Mouse (Mus musculus) kidney, postnatal 36 days (tissue): ENCODE measurements around the gene Zbtb40.

Experiments
- DNase-seq, 2 experiments: peaks; one replicate each; pipeline ENCODE4 v3.0.0; 2021 to 2022; ENCODE audit warnings: mixed read lengths in 2 of 2

Zbtb40 gene

GRCm38 (mm10) chr4:137032456-137032855 lies 16.1 kb downstream of the Zbtb40 start:
- DNase-seq: peak; percentile 40 to 53

DNA sequence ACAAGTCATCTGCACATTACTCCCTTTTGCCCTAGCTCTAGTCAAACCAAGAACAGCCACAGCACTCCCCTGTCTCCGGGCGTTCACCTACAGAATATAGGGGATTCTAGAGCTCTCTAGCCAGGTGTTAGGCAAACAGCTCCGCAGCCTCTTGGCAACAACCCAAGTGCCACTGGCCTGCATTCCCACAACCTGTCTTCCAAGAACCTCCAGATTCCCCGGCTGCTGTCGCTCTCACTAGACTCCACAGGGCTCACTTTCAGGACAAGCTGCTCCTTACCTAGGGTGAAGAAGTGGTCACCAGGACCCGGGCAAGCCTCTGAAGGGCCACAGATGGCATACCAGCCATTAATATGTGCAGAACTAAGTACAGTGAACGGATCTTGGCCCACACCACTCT lies 17.3 kb downstream of the Zbtb40 start:
- peak in 1 of 2 experiments; percentile 49 for DNase-seq

DNA sequence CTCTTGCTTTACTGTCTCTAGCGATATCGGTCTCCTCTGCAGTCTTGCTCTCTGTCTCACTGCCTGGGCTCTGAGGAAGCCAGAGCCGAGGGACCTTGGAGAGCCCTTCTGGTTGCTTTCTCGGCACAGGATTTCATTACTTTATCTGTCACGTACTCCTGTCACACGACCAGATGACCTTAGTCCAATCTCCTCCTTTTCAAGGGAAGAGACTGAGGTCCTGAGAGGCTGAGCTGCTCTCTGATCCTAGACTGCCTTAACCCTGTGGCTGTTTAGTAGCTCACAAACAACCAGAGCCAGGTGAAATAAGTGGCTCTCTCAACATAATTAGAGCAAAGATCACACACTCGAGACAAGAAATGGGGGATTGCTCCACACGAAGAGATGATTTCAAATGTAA lies 19.3 kb downstream of the Zbtb40 start:
- peak; percentile 24 to 31 for DNase-seq

GRCm38 (mm10) chr4:137027051-137027450 lies 21.6 kb downstream of the Zbtb40 start:
- DNase-seq: no peak

GRCm38 (mm10) chr4:137025570-137025969 lies 23.0 kb downstream of the Zbtb40 start:
- DNase-seq: peak; percentile 16 to 29

DNA sequence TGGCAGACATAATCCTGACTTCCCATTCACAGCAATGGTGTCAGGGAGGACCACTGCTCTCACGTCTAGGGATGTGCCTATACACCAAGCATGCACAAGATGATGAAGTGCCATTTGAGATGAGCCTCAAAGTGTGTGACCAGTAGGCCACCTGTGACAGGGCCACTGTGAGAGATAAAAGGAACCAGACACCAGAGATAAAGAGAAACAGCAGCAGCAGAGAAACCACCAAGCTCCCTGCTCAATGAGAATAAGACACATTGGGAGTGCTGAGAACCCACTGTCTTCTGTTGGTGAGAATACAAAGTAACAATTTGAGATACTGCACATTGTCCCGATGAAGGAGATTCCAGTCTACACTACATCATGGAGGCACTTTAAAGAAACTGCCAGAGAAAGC lies 23.5 kb downstream of the Zbtb40 start:
- DNase-seq: no peak

DNA sequence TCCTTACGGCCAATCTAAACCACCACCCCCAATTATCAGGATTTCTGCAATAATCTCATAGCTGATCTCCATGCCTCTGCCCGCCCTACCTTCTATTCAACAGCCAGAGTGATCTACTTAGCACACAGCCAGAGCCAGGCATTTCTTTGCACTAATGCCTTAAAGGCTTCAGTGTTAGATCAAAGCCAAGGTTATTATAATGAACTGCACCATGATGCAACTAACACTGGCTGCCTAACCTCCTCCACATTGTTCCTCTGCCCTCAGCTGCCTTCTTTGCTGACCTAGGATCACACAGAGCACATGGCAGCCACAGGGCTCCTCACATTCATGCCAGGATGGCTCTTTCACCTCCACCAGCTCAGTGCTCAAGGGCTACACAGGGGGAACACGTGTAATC lies 28.5 kb downstream of the Zbtb40 start:
- DNase-seq: no peak

- no peak for DNase-seq
Measured at GRCm38 (mm10) chr4:137015934-137016333, 32.7 kb downstream of the Zbtb40 start.

- no peak for DNase-seq
Measured at GRCm38 (mm10) chr4:137015476-137015856, 33.1 kb downstream of the Zbtb40 start.

GRCm38 (mm10) chr4:137014654-137015475 lies 33.7 kb downstream of the Zbtb40 start:
- DNase-seq: no peak

GRCm38 (mm10) chr4:137014124-137014523 lies 34.5 kb downstream of the Zbtb40 start:
- DNase-seq: no peak

DNA sequence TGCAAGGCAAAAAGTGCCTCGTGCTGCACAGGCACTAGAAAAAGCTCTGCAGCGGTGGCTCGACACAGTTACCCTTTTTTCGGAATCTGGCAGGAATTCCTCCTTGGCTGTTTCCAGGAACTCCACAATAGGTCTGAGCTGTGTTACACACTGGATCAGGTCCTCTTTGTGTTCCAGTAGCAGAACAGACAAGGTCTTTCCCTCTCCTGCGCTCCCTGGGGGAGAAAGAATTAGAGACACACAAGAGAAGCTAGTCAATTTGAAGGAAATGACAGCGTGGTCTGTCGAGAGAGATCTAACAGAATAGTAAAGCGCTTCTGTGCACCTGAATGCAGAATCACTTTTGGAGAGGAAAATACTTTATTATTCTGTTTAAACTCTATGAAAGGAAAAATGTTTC lies 41.6 kb downstream of the Zbtb40 start:
- no peak for DNase-seq

DNA sequence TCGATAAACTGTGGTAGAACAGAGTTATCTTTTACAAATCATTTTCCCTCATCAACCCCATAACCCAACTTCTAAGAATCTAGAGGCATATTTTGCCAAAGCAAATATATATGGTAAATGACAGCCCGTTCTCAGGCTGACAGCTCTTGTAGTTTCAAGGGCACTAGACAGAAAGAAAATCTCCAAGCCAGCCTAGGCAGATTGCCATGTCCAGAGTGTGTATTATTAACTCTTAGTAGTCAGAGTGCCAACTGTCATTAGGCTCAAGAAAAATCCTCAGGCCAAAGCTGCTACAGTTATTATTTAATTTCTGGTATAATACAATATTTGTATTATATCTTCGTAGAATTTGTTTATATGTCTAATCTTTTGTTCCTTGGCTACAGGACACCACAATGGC lies 46.8 kb downstream of the Zbtb40 start:
- DNase-seq: peak; percentile 50 to 68

DNA sequence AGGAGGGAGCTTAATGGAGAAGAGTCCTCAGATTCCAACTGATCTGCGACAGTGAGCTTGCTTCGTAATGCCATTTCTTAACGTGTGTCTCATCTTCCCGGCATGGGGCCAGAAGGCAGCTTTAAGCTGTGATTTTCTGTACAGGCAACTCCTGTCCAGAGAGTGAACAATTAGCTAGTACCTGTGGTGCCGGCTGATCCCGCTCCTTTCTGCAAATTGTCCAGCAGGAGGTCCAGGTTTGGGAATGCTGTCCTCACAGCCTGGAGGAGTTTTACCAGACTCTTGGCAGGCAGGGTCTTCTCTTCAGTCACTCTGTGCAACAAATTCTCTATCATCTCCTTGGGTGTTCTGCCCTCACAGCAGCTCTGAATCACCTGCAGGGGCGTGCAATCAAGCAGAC lies 47.6 kb downstream of the Zbtb40 start:
- DNase-seq: no peak

- no peak for DNase-seq
Measured at GRCm38 (mm10) chr4:136998371-136998770, 50.2 kb downstream of the Zbtb40 start.

DNA sequence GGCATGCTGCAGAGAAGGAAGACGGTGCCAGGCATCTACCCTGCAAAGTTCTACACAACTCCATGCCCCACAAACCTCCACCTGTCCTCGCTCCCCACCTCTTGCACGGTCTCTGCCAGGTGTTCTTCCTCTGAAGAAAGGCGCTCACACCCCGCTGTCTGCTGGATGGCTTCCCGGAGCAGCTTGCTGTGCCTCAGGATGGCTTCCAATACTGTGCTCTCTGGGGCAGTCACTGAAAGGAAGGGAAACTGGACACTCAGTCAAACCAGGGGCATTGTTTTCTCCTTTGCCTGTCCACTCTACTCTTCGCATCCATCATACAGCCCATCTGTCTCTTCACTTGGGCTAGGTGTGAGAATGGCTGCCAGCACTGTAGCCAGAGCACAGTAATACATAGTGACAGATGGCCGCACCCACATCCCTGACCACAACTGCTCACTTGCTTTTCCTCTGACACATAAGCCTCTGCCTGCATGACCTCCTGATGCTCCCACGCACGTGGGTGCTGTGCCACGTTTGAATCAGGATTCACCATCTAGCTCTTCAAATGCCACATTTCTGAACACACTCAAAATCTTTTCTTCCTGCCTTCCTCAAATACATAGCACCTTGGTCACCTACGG lies 50.8 kb downstream of the Zbtb40 start:
- no peak for DNase-seq

GRCm38 (mm10) chr4:136996933-136997332 lies 51.7 kb downstream of the Zbtb40 start:
- no peak for DNase-seq

GRCm38 (mm10) chr4:136995361-136995760 lies 53.2 kb downstream of the Zbtb40 start:
- no peak for DNase-seq

DNA sequence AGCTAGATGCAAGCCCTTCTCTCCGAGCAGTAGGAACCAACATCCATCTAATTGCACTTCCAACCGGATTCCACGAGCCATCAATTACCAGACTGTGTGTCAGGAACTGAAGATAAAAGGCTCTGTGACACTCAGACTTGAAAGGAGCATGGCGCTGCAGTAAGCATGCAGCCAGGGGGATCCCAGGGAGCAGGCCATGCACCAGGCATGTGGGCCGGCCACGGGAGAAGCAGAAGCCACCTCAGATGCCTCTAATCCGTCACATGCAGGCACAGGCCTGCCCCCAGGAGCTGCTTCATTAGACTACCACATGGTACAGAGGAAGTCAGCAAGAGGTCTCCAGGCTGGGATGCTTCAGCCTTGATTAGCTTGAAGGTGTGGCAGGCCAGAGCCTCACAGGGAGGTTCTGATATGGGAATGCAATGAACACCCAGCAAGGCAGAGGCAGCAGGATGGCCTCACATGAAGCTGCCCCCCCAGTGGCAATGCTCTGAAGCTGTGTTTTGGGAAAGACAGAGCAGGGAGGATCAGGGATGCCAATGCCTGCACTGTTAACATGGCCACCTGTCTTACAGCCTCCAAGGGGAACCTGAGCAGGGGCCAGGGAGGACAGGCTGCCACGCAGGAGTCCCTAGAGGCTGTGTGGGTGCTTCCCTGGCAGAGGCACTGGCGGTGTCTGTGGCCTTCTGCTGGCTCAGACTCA lies 66.5 kb downstream of the Zbtb40 start:
- DNase-seq: no peak

- peak; percentile 84 to 89 for DNase-seq
Measured at GRCm38 (mm10) chr4:136981347-136981746, 67.3 kb downstream of the Zbtb40 start.

- DNase-seq: peak in 1 of 2 experiments; percentile 28
Measured at GRCm38 (mm10) chr4:136980921-136981320, 67.7 kb downstream of the Zbtb40 start.

- no peak for DNase-seq
Measured at GRCm38 (mm10) chr4:136977244-136977643, 71.4 kb downstream of the Zbtb40 start.

DNA sequence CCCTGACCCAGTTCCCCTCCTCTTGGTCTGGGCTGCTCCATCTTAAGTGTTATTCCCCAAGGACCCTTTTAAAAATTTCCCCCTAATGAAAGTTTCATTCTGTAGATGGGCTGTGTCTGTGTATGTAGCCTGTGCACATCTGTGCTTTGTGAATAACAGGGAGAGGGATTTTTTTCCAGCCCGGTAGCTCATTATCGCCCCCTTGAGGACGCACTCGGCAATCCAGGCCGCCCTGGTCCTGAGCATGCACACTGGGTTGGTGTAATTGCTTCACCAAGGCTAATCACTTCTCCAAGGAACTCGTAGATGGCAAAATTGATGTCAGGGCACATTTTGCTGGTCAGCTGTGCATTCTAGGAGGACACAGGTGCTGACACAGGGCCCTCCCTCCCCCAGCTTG lies 77.7 kb downstream of the Zbtb40 start:
- peak; percentile 21 to 70 for DNase-seq
